Mouse (Mus musculus) heart, embryonic 11.5 days (tissue): ENCODE measurements around the gene Sestd1. TPM values are rescaled to one million over a fixed set of nuclear protein-coding genes. Genes with fewer than 3 reads are reported as not detected.

Experiments used
- ATAC-seq: fragments of 200-750 bp; cut with Nextera tagmentation; replicated peaks from 2 replicates; pipeline ENCODE4 v1.8.0; 2017; ENCODE audit warnings: moderate library complexity; ENCODE audit not compliant: insufficient number of reproducible peaks, low FRiP score, low TSS enrichment
- H3K27ac ChIP-seq: fragments of 300-500 bp; sonication (generic); 2 replicates; pipeline ENCODE4 v1.5.1; 2014; ENCODE audit warnings: mild to moderate bottlenecking, low read depth, low read length
- H3K27me3 ChIP-seq: fragments of 300-500 bp; sonication (generic); 2 replicates; pipeline ENCODE4 v1.6.1; 2014; ENCODE audit warnings: mild to moderate bottlenecking, low read length, mixed read lengths; ENCODE audit not compliant: control insufficient read depth, insufficient read depth
- H3K36me3 ChIP-seq: fragments of 300-500 bp; sonication (generic); 2 replicates; pipeline ENCODE4 v1.6.1; 2014; ENCODE audit warnings: mild to moderate bottlenecking, low read length, moderate library complexity, mixed read lengths; ENCODE audit not compliant: control insufficient read depth, insufficient read depth
- H3K4me1 ChIP-seq: fragments of 300-500 bp; sonication (generic); 2 replicates; pipeline ENCODE4 v1.6.1; 2014; ENCODE audit warnings: low read length; ENCODE audit not compliant: control insufficient read depth, insufficient read depth
- H3K4me2 ChIP-seq: fragments of 300-500 bp; sonication (generic); 2 replicates; pipeline ENCODE4 v1.6.1; 2014; ENCODE audit warnings: mild to moderate bottlenecking, moderate library complexity
- H3K4me3 ChIP-seq: fragments of 300-500 bp; sonication (generic); 2 replicates; pipeline ENCODE4 v1.5.1; 2014; ENCODE audit warnings: low read depth, low read length
- H3K9ac ChIP-seq: fragments of 300-500 bp; sonication (generic); 2 replicates; pipeline ENCODE4 v1.6.1; 2014; ENCODE audit warnings: mild to moderate bottlenecking, low read depth, low read length, moderate library complexity
- H3K9me3 ChIP-seq: fragments of 300-500 bp; sonication (generic); replicated peaks from 2 replicates; pipeline ENCODE4 v1.6.1; 2016; ENCODE audit warnings: low read length; ENCODE audit not compliant: control insufficient read depth
- WGBS: fragments of 180-500 bp; shearing (Covaris S2); extraction: QIAGEN DNeasy Blood & Tissue Kit; methylation state at CpG from one replicate; pipeline ENCODE4 v1.1.7; 2014; ENCODE audit not compliant: insufficient replicate concordance; 5-methylcytosine and 5-hydroxymethylcytosine counted together
- polyA plus RNA-seq: library from polyadenylated mRNA; unstranded; fragments of >200 nt; fragmentation: Nextera tagmentation; extraction: Ambion mirVana; gene quantifications from 2 replicates; pipeline ENCODE4 v1.2.1, GENCODE M21; 2014

Sestd1 gene
- polyA plus RNA-seq, 1 experiment from 2014 or later: 12.9 TPM

GRCm38 (mm10) chr2:77198246-77198645 lies 82.1 kb downstream of the Sestd1 start:
- Histone ChIP-seq H3K4me3 (no peak overlapping the region), H3K36me3 (no peaks in the 10 kb centered on the region; the same call in 1 of the 2 replicates), H3K4me2 (no peak overlapping the region), H3K27me3 (no peaks in the 10 kb centered on the region), H3K4me1 (peaks cover 11% of the 10 kb centered on the region), H3K9ac (no peak overlapping the region), H3K9me3 (no peaks in the 10 kb centered on the region), H3K27ac (no peak overlapping the region)
- 63% methylated on average over 5 of the region's 5 CpGs for WGBS
- ATAC-seq: no peak

- no peak overlapping the region for H3K4me2 ChIP-seq
- ATAC-seq: no peak
Observed at GRCm38 (mm10) chr2:77196819-77197218, 83.6 kb downstream of the Sestd1 start.

GRCm38 (mm10) chr2:77195056-77195455 lies 85.3 kb downstream of the Sestd1 start:
- H3K9me3 ChIP-seq: no peaks in the 10 kb centered on the region
- peaks cover 6% of the 10 kb centered on the region; the same call in 1 of the 2 replicates for H3K36me3 ChIP-seq
- no peaks in the 10 kb centered on the region for H3K27me3 ChIP-seq

More at GRCm38 (mm10) chr2:77196819-77197218, 83.6 kb downstream of the Sestd1 start:
- H3K4me1 ChIP-seq: peaks cover 11% of the 10 kb centered on the region
- no peak overlapping the region for H3K9ac ChIP-seq
- H3K36me3 ChIP-seq: no peaks in the 10 kb centered on the region; the same call in 1 of the 2 replicates
- no peak overlapping the region for H3K4me3 ChIP-seq
- no peak overlapping the region for H3K27ac ChIP-seq
- H3K9me3 ChIP-seq: no peaks in the 10 kb centered on the region
- no peaks in the 10 kb centered on the region for H3K27me3 ChIP-seq
- WGBS: 86% methylated on average over 4 of the region's 4 CpGs

GRCm38 (mm10) chr2:77191811-77192210 lies 88.6 kb downstream of the Sestd1 start:
- no peaks in the 10 kb centered on the region for H3K27me3 ChIP-seq
- WGBS: 87% methylated on average over 3 of the region's 3 CpGs
- H3K4me1 ChIP-seq: no peaks in the 10 kb centered on the region
- no peaks in the 10 kb centered on the region for H3K9me3 ChIP-seq
- H3K4me3 ChIP-seq: no peak overlapping the region
- H3K9ac ChIP-seq: no peak overlapping the region
- no peak overlapping the region for H3K27ac ChIP-seq
- no peak for ATAC-seq
- no peak overlapping the region for H3K4me2 ChIP-seq
- H3K36me3 ChIP-seq: peaks cover 6% of the 10 kb centered on the region; the same call in 1 of the 2 replicates

More at GRCm38 (mm10) chr2:77195056-77195455, 85.3 kb downstream of the Sestd1 start:
- H3K27ac ChIP-seq: no peak overlapping the region
- 89% methylated on average over 5 of the region's 5 CpGs for WGBS
- no peak overlapping the region for H3K4me3 ChIP-seq
- ATAC-seq: no peak
- H3K4me1 ChIP-seq: peaks cover under 1% of the 10 kb centered on the region; the same call in 1 of the 2 replicates
- H3K9ac ChIP-seq: no peak overlapping the region
- no peak overlapping the region for H3K4me2 ChIP-seq

GRCm38 (mm10) chr2:77190891-77191290 lies 89.5 kb downstream of the Sestd1 start:
- no peak overlapping the region for H3K27ac ChIP-seq
- H3K9me3 ChIP-seq: no peaks in the 10 kb centered on the region
- H3K27me3 ChIP-seq: no peaks in the 10 kb centered on the region
- no peak overlapping the region for H3K9ac ChIP-seq
- peaks cover 6% of the 10 kb centered on the region; the same call in 1 of the 2 replicates for H3K36me3 ChIP-seq
- WGBS: 94% methylated on average over 7 of the region's 7 CpGs
- no peak overlapping the region for H3K4me2 ChIP-seq
- no peak overlapping the region for H3K4me3 ChIP-seq
- no peaks in the 10 kb centered on the region for H3K4me1 ChIP-seq
- ATAC-seq: no peak

GRCm38 (mm10) chr2:77190301-77190700 lies 90.1 kb downstream of the Sestd1 start:
- WGBS: 82% methylated on average over 3 of the region's 3 CpGs
- Histone ChIP-seq H3K36me3 (peaks cover 6% of the 10 kb centered on the region; the same call in 1 of the 2 replicates), H3K27ac (no peak overlapping the region), H3K4me3 (no peak overlapping the region), H3K9ac (no peak overlapping the region), H3K9me3 (no peaks in the 10 kb centered on the region), H3K4me1 (no peaks in the 10 kb centered on the region), H3K4me2 (no peak overlapping the region), H3K27me3 (no peaks in the 10 kb centered on the region)
- no peak for ATAC-seq

GRCm38 (mm10) chr2:77189671-77190070 lies 90.7 kb downstream of the Sestd1 start:
- Histone ChIP-seq H3K4me1 (no peaks in the 10 kb centered on the region), H3K9me3 (no peaks in the 10 kb centered on the region), H3K9ac (no peak overlapping the region), H3K4me2 (no peak overlapping the region), H3K4me3 (no peak overlapping the region), H3K36me3 (peaks cover 6% of the 10 kb centered on the region; the same call in 1 of the 2 replicates), H3K27ac (no peak overlapping the region), H3K27me3 (no peaks in the 10 kb centered on the region)
- no peak for ATAC-seq
- WGBS: 80% methylated on average over 7 of the region's 7 CpGs

GRCm38 (mm10) chr2:77187501-77187900 lies 92.9 kb downstream of the Sestd1 start:
- H3K9ac ChIP-seq: no peak overlapping the region
- H3K4me1 ChIP-seq: peaks cover 14% of the 10 kb centered on the region
- H3K4me2 ChIP-seq: no peak overlapping the region
- peaks cover 6% of the 10 kb centered on the region; the same call in 1 of the 2 replicates for H3K36me3 ChIP-seq
- ATAC-seq: no peak
- 89% methylated on average over 3 of the region's 3 CpGs for WGBS
- no peaks in the 10 kb centered on the region for H3K9me3 ChIP-seq
- H3K27me3 ChIP-seq: no peaks in the 10 kb centered on the region
- no peak overlapping the region for H3K27ac ChIP-seq
- no peak overlapping the region for H3K4me3 ChIP-seq

- Histone ChIP-seq H3K4me3 (no peak overlapping the region), H3K4me2 (no peak overlapping the region), H3K9ac (no peak overlapping the region), H3K27ac (no peak overlapping the region), H3K36me3 (peaks cover 6% of the 10 kb centered on the region; the same call in 1 of the 2 replicates), H3K9me3 (no peaks in the 10 kb centered on the region), H3K4me1 (peaks cover 19% of the 10 kb centered on the region), H3K27me3 (no peaks in the 10 kb centered on the region)
- WGBS: 60% methylated on average over 8 of the region's 8 CpGs
- ATAC-seq: no peak
Observed at GRCm38 (mm10) chr2:77186912-77187311, 93.5 kb downstream of the Sestd1 start.
